Mouse (Mus musculus): ENCODE results near the gene Slc9b2.

- TF ChIP-seq POLR2A (IDR thresholded peaks at IDR 0.05; ENCODE audit: extremely low read depth, insufficient read depth, low read length), result no peak
- no peak for TF ChIP-seq CTCF (IDR thresholded peaks at IDR 0.05; ENCODE audit: low read depth, low read length)
Measured at GRCm38 (mm10) chr3:135304566-135304965, 2.9 kb upstream of the Slc9b2 start.
